Mouse (Mus musculus) ES-E14 (cell line): Measurements from ENCODE around the gene Hectd2. TPM values are rescaled to one million over a fixed set of nuclear protein-coding genes. Genes with fewer than 3 reads are reported as not detected.

Source experiments
- DNase-seq: peaks from one replicate; pipeline ENCODE4 v3.0.0-alpha.2; 2013; ENCODE audit warnings: low read depth, low spot score
- H3K27ac ChIP-seq: 2 replicates; pipeline ENCODE4 v1.5.1; 2012; ENCODE audit warnings: low read depth, mild to moderate bottlenecking, low read length, moderate library complexity, mixed read lengths; ENCODE audit not compliant: poor library complexity, insufficient read depth, severe bottlenecking
- H3K36me3 ChIP-seq: 2 replicates; pipeline ENCODE4 v1.6.1; 2012; ENCODE audit warnings: mild to moderate bottlenecking, low read length, moderate library complexity, mixed read lengths; ENCODE audit not compliant: control insufficient read depth, poor library complexity, insufficient read depth, severe bottlenecking
- H3K4me1 ChIP-seq, 2 experiments: fragments of 150-350 bp in 1 of 2; sonication (generic) in 1 of 2; 2 replicates each; pipeline ENCODE4 v1.6.1; 2012; ENCODE audit warnings: low read length in 2 of 2, mild to moderate bottlenecking in 1 of 2, mixed read lengths in 1 of 2; ENCODE audit not compliant: control insufficient read depth in 2 of 2, insufficient read depth in 2 of 2, poor library complexity in 1 of 2
- H3K4me3 ChIP-seq, 2 experiments: fragments of 150-350 bp in 1 of 2; sonication (generic) in 1 of 2; 2 replicates each; pipeline ENCODE4 v1.5.1; 2012; ENCODE audit warnings: low read length in 2 of 2, low read depth in 1 of 2, mild to moderate bottlenecking in 1 of 2, mixed read lengths in 1 of 2; ENCODE audit not compliant: insufficient read depth in 1 of 2, poor library complexity in 1 of 2, severe bottlenecking in 1 of 2
- H3K9ac ChIP-seq: 2 replicates; pipeline ENCODE4 v1.6.1; 2012; ENCODE audit warnings: low read depth, mild to moderate bottlenecking, low read length, mixed read lengths; ENCODE audit not compliant: poor library complexity, insufficient read depth, severe bottlenecking
- H3K9me3 ChIP-seq: fragments of 150-350 bp; sonication (generic); 2 replicates; pipeline ENCODE4 v1.6.1; 2012; ENCODE audit warnings: low read depth, mild to moderate bottlenecking, low read length; ENCODE audit not compliant: control insufficient read depth, insufficient read depth
- CHD2 ChIP-seq: IDR thresholded peaks from 2 replicates; pipeline ENCODE4 v1.6.1; 2014; ENCODE audit warnings: mild to moderate bottlenecking, low read depth, low read length, inconsistent platforms
- HCFC1 ChIP-seq: IDR thresholded peaks from 2 replicates; pipeline ENCODE4 v1.6.1; 2012; ENCODE audit warnings: low read length, inconsistent platforms, borderline replicate concordance; ENCODE audit not compliant: insufficient read depth
- MAFK ChIP-seq: IDR thresholded peaks from 2 replicates; pipeline ENCODE4 v1.6.1; 2014; ENCODE audit warnings: mild to moderate bottlenecking, low read depth, low read length, inconsistent platforms; ENCODE audit not compliant: insufficient read depth
- ZC3H11A ChIP-seq: IDR thresholded peaks from 2 replicates; pipeline ENCODE4 v1.6.1; 2012; ENCODE audit warnings: low read depth, mild to moderate bottlenecking, inconsistent platforms, low read length, borderline replicate concordance
- ZNF384 ChIP-seq: IDR thresholded peaks from 2 replicates; pipeline ENCODE4 v1.6.1; 2012; ENCODE audit warnings: low read depth, low read length, inconsistent platforms
- in situ Hi-C, 2 experiments: fragments of 600-800 bp; cut with MboI; formaldehyde crosslinking; loops; one replicate each; pipeline ENCODE4 v1.15.1; 2025; ENCODE audit warnings: low sequenced_read_pairs in 2 of 2, inconsistent platforms in 1 of 2; ENCODE audit not compliant: unreplicated experiment in 2 of 2
- total RNA-seq: library from RNA; depleted of rRNA; stranded (reverse); fragments of 300-350 nt; gene quantifications from 2 replicates; pipeline ENCODE4 v1.2.3, GENCODE M21; 2012

Hectd2 gene
- total RNA-seq, 1 experiment = 2.3 TPM

DNA sequence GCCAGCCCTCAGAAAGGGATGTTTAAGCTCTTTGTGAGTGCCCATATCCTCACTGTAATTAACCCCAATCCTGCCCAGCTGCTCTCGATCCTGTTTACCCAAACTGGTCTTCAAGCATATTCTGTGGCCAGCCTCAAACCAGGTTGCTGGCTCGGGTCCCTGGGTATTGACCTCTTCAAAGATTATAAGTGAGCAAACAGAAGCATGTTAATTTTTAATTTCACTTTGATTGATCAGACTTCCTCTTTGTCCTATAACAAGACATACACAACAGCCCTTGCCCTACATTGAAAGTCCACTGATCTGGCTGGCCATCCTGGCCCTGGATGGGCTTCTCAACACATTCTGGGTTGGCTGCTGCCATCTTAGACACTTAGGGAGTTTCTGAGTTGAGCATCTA is 109.5 kb downstream of the Hectd2 start:
- no peaks in the 10 kb centered on the region for H3K9me3 ChIP-seq
- in situ Hi-C loops = no loop called here
- no peaks in the 10 kb centered on the region for H3K36me3 ChIP-seq
- H3K9ac ChIP-seq = no peak overlapping the region
- DNase-seq = no peak
- H3K4me1 ChIP-seq = no peaks in the 10 kb centered on the region
- H3K27ac ChIP-seq = no peak overlapping the region
- no peak overlapping the region for H3K4me3 ChIP-seq
- TF ChIP-seq HCFC1 (no peak), MAFK (no peak)

- no peak for DNase-seq
- TF ChIP-seq CHD2 = no peak
- TF ChIP-seq MAFK = no peak
- TF ChIP-seq ZC3H11A = no peak
- no peak for TF ChIP-seq ZNF384
- no peak for TF ChIP-seq HCFC1
- H3K27ac ChIP-seq = no peak overlapping the region
- no peaks in the 10 kb centered on the region for H3K36me3 ChIP-seq
- H3K4me1 ChIP-seq = no peaks in the 10 kb centered on the region
- in situ Hi-C loops = no loop called here
- H3K4me3 ChIP-seq = no peak overlapping the region
- no peaks in the 10 kb centered on the region for H3K9me3 ChIP-seq
- H3K9ac ChIP-seq = no peak overlapping the region
Observed at GRCm38 (mm10) chr19:36664417-36664816, 110.0 kb downstream of the Hectd2 start.

GRCm38 (mm10) chr19:36665206-36665605 is 110.8 kb downstream of the Hectd2 start:
- Histone ChIP-seq H3K4me1 (no peaks in the 10 kb centered on the region), H3K9me3 (no peaks in the 10 kb centered on the region), H3K36me3 (no peaks in the 10 kb centered on the region), H3K9ac (no peak overlapping the region), H3K27ac (no peak overlapping the region), H3K4me3 (no peak overlapping the region)
- TF ChIP-seq CHD2 = no peak
- TF ChIP-seq ZNF384 = no peak
- in situ Hi-C loops = no loop called here
- DNase-seq = no peak

DNA sequence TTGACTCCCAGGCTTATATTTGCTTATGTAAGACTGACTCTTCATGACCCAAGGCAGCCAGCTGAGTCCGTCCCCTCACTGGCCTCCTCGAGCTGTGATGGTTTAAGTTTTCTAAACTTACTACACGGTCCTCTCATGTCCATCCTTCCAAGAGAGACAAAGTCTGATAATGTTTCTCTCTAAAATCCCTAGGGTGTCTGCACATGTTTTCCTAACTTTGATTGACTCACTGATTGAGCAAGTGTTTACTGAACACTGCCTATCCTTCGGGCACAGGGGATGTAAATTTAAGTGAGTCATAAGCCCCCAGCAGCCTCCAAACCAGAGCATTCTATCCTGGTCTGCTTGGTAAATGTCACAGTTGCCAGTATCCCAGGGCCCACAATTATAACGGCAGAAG is 111.2 kb downstream of the Hectd2 start:
- Histone ChIP-seq H3K4me3 (no peak overlapping the region), H3K4me1 (no peaks in the 10 kb centered on the region), H3K9me3 (no peaks in the 10 kb centered on the region), H3K36me3 (no peaks in the 10 kb centered on the region), H3K27ac (no peak overlapping the region), H3K9ac (no peak overlapping the region)
- no peak for TF ChIP-seq ZC3H11A
- TF ChIP-seq ZNF384 = no peak
- no peak for TF ChIP-seq MAFK
- no peak for TF ChIP-seq HCFC1
- no peak for TF ChIP-seq CHD2
- DNase-seq = no peak
- in situ Hi-C loops = no loop called here

DNA sequence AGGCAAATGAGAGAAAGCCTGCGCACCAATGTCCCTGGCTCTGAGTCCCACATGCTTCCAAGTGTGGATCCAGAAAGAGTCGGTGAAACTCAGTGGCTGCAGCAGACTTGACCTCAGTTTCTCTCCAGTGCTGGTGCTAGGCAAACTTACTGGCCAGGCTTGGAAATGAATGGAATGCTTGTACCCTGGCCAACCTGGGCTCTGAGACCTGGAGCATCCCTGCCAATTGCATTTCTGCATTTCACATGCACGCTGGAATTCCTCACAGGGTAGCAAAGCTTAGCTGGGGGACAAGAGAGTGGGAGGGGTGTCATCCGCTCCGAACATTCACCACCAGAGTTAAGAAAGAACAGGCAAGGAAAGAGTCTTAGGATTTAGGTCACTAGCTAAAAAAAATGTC is 112.0 kb downstream of the Hectd2 start:
- TF ChIP-seq ZC3H11A = no peak
- no peak for TF ChIP-seq MAFK
- TF ChIP-seq ZNF384 = no peak
- TF ChIP-seq HCFC1 = no peak
- TF ChIP-seq CHD2 = no peak
- Histone ChIP-seq H3K36me3 (no peaks in the 10 kb centered on the region), H3K27ac (no peak overlapping the region), H3K4me3 (no peak overlapping the region), H3K4me1 (no peaks in the 10 kb centered on the region), H3K9ac (no peak overlapping the region), H3K9me3 (no peaks in the 10 kb centered on the region)
- no peak for DNase-seq
- in situ Hi-C loops = no loop called here
